Mouse (Mus musculus): ENCODE measurements at regions not wholly inside any gene's neighbourhood (a gene's known extent, or its start where the extent isn't known, plus 50 kb on each side); places are given as distances from the start of the nearest gene placed in this dataset.

GRCm38 (mm10) chr14:62193371-62193770, 99.0 kb upstream of the Rnaseh2b start:
- no peak for TF ChIP-seq CTCF (IDR thresholded peaks at IDR 0.05)
- no peak for TF ChIP-seq EP300 (IDR thresholded peaks at IDR 0.05)
